Mouse (Mus musculus) embryonic stem cell, embryonic (primary cell): Measurements from ENCODE around the gene Atp8a2.

Experiments
- CTCF ChIA-PET, 4 experiments: fragments of 300-600 bp in 2 of 4; fragments of 350-600 bp in 2 of 4; sonication (Branson Sonifier 250); formaldehyde crosslinking; loops; one replicate each; lab custom pipeline; 2022; ENCODE audit warnings: inconsistent platforms in 2 of 4; lab: Charles Lee
- POLR2A ChIA-PET, 4 experiments: fragments of 300-600 bp in 2 of 4; fragments of 350-600 bp in 2 of 4; sonication (Branson Sonifier 250); formaldehyde crosslinking; loops; one replicate each; lab custom pipeline; 2022; ENCODE audit warnings: antibody characterized with exemption in 4 of 4, inconsistent platforms in 1 of 4; lab: Charles Lee

The Atp8a2 gene

DNA sequence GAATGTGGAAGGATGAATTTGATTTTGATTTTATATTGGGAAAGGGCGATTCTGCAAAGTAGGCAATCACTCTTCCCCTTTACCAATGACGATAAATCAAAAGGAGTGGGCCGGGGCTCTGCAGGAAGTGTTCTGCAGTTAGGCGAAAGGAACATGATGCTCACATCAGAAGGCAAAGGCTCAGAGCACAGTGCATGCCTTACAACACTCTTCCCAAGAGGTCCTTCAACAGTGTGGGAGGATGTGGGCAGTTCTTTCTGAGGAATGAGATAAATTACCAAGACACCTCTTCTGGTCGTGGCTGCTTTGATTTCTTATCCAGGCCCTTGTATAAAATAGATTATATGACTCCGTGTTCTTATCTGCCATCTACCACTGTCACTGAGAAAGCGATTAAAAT lies 306.9 kb downstream of the Atp8a2 start:
- POLR2A ChIA-PET: no interaction called here
- CTCF ChIA-PET: no interaction called here

DNA sequence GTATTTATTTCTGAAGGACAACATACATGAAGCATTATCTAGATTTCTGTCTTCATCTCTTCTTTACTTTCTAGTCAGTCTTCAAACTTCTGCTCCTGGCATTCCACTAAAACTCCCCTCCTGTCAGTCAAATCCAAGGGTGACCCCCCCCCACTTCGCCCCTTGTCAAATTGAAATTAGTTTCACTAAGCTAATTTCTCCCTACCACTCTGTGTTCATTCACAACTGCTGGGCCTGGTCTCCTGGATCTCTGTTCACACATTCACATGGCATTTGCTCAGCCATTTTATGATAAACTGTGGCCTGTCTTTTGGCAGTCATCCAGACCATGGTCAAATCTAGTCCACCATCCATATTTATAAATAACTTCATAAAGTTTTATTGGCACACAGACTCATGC lies 308.5 kb downstream of the Atp8a2 start:
- POLR2A ChIA-PET: no interaction called here
- CTCF ChIA-PET: interaction anchor here in 1 of 4 experiments (0.6 kb wide), 1 partner anchor 471 kb away, joined by 3 read pairs; no protein-coding TSS in a partner anchor

DNA sequence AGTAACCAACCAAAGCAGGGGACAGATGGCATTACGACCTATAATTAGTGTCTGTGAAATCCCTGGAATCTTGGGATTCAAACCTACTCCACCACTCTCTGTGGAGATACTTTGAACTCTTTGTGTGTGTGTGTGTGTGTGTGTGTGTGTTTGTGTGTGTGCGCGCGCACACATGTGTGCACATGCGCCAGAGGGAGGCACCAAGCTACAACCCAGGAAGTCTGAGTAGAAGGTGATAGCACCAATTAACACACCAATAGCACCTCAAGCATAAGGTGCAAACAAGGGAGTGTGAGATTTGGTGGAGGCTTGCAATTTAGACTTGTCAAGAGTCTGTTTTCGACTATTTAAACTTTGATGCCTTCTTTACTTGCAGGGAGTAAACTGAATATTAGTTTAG lies 308.9 kb downstream of the Atp8a2 start:
- CTCF ChIA-PET: no interaction called here
- POLR2A ChIA-PET: no interaction called here

DNA sequence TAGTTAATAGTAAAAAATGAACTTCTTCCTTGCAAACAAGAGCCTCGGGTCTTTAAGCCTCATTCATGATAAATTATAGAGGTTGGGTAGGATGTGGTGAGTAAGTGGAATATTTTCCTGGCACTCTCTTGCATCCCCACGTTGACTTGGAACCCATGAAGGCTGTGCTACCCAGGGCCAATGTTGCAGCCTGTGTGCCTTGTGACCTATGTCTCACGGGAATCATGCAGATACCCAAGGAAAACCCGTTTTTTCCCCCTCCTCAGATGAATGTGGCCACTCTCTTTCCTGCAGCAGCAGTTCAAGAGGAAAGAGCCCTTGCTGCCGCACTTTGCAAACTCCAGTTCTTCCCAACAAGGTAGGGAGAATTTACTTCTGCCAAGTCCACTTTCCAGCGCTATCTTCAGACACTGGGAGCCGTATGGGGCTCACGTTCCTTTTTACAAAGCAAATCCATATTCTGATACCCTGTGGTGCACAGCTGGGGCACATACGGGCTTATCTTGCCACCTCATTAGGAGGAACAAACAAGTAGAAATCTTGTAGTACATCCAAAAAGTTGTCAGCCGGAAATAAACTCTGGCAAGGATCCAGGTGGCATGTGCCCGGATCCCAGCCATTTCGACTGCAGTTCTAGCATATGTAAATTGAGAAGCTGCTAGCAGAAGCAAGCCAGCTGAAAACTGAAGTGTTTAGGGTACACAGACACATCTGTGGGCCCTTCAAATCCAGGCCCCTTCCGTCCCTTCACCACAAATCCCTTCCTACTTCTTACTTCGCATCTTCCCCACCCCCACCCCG lies 309.7 kb downstream of the Atp8a2 start:
- ChIA-PET POLR2A (no interaction called here), CTCF (no interaction called here)

DNA sequence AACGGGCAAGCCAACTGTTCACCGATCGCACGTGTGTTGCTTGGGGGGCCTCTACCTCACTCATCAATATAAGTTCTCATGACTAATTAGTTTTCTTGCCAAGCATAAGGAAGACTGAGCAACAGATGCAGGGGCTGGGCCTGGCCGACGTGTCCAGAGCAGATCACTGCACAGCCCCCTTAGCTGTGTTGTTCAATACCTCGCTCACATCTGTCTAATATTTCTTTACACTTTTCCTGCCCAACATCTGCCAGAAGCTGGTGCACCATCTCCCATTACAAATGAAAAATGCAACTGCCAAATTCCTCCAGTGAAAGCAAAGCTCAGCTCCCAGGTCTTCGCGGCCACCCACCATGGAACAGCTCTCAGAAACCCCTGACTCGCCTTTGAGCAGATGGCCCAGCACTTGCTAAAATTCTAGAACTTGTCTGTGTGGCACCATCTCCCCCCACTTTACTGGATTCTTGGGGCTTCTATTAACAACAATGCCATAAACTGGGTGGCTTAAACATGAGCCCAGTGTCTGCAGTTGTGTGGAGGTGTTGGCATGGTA lies 313.4 kb downstream of the Atp8a2 start:
- CTCF ChIA-PET: no interaction called here
- POLR2A ChIA-PET: no interaction called here

DNA sequence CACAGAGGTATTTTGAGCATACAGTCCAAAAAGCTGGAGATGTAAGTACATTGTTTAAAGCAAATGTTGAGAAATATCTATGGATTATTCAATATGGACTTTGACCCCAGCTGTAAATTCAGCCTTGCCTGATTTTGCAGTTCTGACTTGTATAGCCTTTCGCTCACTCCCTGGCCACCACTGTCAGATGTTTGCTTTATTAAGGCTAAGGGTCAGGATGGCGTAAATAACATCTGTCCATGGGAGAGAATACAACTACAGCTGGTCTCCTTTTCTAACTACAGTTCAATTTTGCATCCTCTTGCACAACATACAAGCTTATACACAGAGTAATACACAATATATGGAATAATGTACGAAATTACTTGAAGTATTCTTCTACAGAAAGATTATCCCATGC lies 316.1 kb downstream of the Atp8a2 start:
- CTCF ChIA-PET: no interaction called here

DNA sequence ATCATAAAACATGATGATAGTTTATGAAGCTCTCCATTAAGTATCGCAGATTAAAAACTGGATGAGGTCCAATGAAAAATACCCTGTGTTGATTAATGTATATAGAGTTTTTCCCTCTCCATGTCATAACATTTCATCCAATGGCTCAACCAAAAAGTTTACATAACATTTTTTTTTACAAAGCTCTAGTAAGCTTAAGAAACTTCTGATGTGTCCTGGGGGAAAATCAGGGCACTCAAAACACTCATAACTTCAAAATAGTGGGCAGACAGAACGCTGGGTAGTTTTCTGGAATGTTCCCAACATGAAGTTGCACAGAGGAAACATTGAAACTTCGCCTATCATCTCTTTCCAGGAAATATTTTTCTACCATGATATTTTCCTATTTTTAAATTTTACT lies 318.7 kb downstream of the Atp8a2 start:
- ChIA-PET POLR2A (no interaction called here), CTCF (no interaction called here)

More for the DNA sequence above, 316.1 kb downstream of the Atp8a2 start:
- POLR2A ChIA-PET: no interaction called here

DNA sequence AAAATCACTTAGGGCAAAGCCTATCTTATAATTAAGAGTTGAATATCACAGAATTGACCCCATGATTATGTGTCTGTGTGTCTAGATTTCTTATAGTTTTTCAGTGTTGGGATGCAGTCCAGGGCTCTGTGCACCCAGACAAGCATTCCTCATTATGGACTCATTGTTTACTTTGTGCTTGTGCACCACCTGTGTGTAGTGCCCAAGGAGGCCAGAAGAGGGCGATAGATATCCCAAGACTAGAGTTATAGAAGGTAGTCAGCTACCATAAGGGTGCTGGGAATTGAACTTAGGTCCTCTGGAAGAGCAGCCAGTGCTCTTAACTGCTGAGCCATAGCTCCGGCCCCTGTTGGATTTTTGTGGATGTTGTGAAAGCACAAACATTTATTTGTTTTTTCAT lies 320.5 kb downstream of the Atp8a2 start:
- CTCF ChIA-PET: interaction anchor here in 1 of 4 experiments (1.1 kb wide), 1 partner anchor 67 kb away, joined by 3 read pairs; no protein-coding TSS in a partner anchor

DNA sequence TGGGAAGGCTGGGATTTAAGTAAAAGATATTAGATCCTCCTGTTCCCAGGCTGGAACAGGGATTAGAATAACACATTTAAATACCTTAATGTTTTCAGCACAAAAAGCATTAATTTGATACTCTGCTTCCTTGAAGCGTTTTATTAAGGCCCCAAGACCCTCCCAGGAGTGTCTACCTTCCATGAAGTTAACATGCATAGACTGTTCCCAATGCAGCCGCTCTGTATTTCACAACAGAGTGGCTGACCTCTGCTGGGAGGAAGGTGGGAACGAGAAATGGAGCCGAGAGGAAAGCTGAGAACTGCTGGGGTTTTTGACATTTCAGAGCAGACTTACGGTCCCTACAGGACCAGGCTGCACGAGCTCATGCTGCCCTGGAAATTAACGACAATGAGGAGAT lies 328.6 kb downstream of the Atp8a2 start:
- POLR2A ChIA-PET: no interaction called here

More for the DNA sequence above, 320.5 kb downstream of the Atp8a2 start:
- POLR2A ChIA-PET: no interaction called here

DNA sequence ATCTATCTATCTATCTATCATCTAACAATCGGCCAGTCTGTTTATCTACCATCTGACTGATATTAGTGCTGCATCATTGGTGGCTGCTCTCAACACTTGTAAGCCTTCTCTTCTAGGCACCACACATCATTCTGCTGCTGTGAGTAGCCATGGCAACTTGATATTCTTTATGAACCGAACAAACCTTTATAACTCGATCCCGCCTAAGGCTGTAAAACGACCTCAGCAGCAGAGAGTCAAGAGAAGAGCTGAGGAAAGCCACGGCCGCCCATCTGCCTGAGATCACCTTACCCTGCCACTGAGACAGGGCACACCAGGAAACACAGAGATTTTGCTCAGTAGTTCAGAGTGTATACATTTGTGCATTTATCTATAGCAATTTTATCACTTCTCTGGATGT lies 329.2 kb downstream of the Atp8a2 start:
- ChIA-PET POLR2A (interaction anchor here in 1 of 4 experiments (0.5 kb wide), 1 partner anchor 60 kb away, joined by 3 read pairs; no protein-coding TSS in a partner anchor), CTCF (no interaction called here)

More for the DNA sequence above, 328.6 kb downstream of the Atp8a2 start:
- CTCF ChIA-PET: no interaction called here

DNA sequence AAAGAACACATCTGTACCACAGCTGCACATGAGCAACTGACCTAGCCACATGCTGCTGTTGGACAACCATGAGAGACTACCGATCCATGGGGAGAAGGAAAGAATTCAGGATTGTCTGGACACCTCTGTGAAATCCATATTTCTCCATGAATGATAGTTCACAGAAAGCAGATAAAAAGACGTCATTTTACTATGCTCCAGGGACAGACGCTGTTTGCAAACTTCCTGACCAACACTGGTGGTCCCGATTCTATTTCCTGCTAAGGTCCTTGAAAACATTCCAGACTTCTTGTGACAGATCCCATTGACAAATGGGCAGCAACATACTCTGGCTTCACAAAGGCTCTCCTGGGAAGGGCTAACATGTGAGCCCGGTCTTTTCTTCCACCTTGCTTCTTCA lies 331.0 kb downstream of the Atp8a2 start:
- ChIA-PET POLR2A (interaction anchor here in 2 of 4 experiments (0.6 kb wide), 2 partner anchors 51 to 246 kb away, joined by 4 to 5 read pairs; no protein-coding TSS in a partner anchor), CTCF (interaction anchor here in 1 of 4 experiments (0.6 kb wide), 1 partner anchor 163 kb away, joined by 5 read pairs; no protein-coding TSS in a partner anchor)

DNA sequence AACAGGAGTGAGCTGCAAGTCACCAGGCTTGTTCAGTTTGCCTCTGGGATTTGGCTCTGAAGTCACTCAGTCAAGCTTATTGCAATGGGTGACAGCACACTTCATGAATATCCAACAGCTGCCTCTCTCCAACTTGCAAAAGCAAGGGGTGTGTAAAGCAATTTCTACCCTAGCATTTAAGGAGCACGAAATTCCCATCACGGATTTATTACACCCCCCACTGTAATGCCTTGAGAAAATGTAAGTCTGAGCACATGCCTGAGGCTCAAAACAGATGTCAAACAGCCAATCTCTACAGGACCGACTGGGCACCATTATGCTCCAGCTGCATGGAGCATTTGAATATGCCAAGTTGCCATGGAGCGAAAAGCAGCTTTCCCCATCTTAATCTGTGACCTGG lies 334.6 kb downstream of the Atp8a2 start:
- CTCF ChIA-PET: no interaction called here

DNA sequence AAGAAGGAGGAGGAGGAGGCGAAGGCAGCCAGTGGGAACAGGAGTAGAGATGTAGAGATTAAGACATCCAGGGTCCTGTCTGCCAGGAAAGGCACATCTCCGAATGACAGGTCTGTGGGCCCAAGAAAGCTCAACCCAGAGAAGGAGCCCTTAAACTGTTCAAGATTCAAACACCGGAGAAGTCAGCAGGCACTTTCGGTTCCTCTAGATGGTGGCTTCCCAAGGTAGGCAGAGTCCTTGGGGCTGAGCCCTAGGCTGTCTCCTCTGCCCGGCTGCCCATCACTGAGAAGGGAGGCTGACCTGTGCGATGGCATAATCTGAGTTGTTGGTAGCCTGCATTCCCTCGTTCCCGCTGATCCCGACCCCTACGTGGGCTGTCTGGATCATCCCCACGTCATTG lies 337.1 kb downstream of the Atp8a2 start:
- ChIA-PET POLR2A (no interaction called here), CTCF (no interaction called here)

More for the DNA sequence above, 334.6 kb downstream of the Atp8a2 start:
- POLR2A ChIA-PET: no interaction called here

DNA sequence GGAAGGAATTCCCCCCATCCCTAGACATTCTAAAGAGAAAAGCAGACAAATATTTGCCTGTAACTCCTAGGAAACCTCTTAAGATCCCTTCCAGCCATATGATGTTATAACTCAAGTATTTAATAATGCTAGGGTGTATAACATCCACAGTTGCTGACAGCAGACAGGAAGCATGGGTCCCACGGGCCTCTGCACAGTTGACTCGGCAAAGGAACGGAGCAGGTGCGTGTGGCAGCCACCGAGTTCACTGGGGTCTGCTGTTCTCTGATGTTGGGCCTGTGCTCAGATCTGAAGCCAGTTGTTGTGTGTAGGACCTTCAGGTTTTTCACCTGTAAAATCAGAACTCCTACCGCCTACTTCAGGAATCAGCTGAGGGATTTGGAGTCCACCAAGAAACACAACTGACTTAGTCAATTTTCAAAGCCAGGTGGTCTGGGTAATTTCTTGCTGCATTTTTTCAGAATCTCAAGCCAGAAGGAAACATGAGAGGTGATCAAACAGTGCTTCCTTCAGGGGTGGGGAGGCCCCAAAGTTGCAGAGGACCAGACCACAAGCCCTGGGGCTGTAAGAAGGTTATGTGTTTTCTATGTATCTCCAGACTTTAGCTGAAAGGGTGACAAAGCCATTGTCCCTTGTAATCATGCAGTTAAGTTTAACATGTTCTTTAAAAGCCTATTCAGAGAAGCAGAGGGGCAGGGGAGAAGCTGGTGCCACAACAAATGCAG lies 338.3 kb downstream of the Atp8a2 start:
- POLR2A ChIA-PET: no interaction called here

DNA sequence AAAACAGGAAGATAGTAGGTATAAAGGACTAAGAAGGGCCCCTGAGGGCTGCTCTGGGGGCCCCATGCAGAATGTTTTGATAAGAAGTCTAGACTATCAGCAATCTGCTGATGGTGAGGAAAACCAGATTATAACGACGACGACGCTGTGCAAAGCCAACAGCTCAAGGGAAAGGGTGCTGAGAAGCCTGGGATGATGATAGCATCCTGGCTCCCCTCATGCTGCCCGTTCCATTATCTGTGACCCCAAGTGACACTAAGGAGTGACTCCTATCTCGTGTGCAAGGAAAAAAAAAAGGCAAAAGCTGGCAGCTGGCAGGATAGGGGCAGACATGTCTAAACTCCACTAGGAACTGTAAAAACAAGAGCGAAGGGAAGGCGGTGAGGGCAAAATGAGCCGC lies 343.8 kb downstream of the Atp8a2 start:
- POLR2A ChIA-PET: interaction anchor here in 1 of 4 experiments (0.6 kb wide), 1 partner anchor 22 kb away, joined by 4 read pairs; no protein-coding TSS in a partner anchor
- CTCF ChIA-PET: no interaction called here

More for the DNA sequence above, 338.3 kb downstream of the Atp8a2 start:
- CTCF ChIA-PET: no interaction called here

DNA sequence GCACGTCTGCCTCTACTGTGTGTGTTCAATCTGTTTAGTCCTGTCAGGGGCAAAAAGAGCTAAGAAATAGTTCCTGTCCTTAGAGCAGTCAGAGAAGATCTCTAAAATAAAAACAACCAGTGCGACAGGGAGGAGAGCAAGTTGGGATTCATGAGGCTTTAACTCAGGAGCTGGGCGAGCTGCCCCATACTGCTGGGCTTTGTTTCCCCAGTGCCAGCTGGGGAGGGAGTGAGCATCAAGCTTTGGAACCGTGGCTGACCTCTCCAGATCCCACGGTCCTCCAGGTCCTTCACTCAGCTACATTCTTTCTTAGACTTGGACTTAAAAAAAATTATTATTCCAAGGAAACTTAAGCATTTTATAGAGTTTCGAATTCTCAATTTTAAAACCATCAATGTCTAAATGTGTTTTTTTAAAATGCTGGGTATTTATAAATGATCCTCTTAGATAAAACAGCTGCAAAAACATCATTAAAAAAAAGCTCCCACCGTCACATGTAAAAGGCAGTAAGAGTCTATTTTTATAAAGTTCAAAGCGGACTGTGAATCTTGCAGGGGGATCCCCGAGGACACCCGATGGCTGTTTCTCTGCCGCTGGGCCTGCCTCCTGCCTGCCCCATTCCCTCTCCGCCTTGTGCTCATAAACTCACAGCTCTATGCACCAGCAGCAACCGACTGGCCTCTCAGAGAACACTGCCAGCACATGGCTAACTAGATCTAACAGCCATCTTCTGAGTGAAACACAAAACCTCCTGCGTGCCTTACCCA lies 350.2 kb downstream of the Atp8a2 start:
- ChIA-PET CTCF (interaction anchor here in 1 of 4 experiments (0.6 kb wide), 1 partner anchor 293 kb away, joined by 7 read pairs; no protein-coding TSS in a partner anchor), POLR2A (no interaction called here)

DNA sequence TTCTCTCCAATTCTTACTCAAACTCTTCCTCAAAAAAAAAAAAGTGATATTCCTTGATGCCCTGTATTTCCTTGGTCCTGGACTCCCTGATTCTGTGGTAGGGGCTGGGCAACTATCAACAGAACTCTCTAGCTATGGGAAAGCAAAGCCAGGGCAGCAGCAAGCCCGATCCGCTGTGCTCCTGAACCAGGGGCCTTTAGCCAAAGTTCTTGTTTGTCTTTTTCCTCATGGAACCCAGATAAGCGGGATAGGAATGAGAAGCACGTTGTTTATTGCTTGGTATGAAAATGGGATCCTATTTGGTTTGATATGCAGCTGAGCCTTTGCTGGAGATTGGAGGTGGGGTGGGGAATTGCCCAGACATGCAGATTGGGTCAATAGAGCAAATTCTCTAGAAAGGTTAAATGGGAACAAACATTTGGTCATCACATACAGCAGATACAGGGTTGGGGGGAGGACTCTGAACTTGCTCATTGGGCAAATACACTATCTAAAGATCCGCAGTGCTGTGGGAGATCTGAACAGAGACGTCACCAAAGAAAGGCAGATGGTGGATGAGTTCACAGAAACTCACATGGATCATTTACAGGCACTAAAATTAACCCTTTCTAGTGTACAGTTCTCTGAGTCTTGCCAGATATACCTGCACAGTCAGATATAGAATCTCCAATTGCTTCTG lies 353.6 kb downstream of the Atp8a2 start:
- ChIA-PET POLR2A (interaction anchor here in 1 of 4 experiments (0.6 kb wide), 1 partner anchor 344 kb away, joined by 4 read pairs; no protein-coding TSS in a partner anchor), CTCF (no interaction called here)
